Mouse (Mus musculus): ENCODE measurements at regions not wholly inside any gene's neighbourhood (a gene's known extent, or its start where the extent isn't known, plus 50 kb on each side); places are given as distances from the start of the nearest gene placed in this dataset.

GRCm38 (mm10) chr8:87214962-87215361, 257.4 kb downstream of the Cbln1 start:
- TF ChIP-seq POLR2A (IDR thresholded peaks at IDR 0.05; ENCODE audit: extremely low read depth, insufficient read depth, low read length) (no peak), CTCF (IDR thresholded peaks at IDR 0.05; ENCODE audit: low read depth, low read length) (no peak)
- Histone ChIP-seq H3K27me3 (ENCODE audit: control insufficient read depth, insufficient read depth, low read length) (0 out of 2 replicates have a peak, but pooled peaks cover 3% of the 10 kb centered on the region), H3K4me3 (ENCODE audit: insufficient read depth, low read depth, low read length) (no peak overlapping the region), H3K4me1 (ENCODE audit: control insufficient read depth, insufficient read depth, low read length) (no peaks in the 10 kb centered on the region), H3K36me3 (ENCODE audit: control insufficient read depth, insufficient read depth, low read length) (no peaks in the 10 kb centered on the region), H3K9ac (ENCODE audit: low read depth, low read length) (no peak overlapping the region), H3K79me2 (ENCODE audit: control insufficient read depth, insufficient read depth, low read length) (no peaks in the 10 kb centered on the region), H3K27ac (replicated peaks; ENCODE audit: insufficient read depth, low read depth, low read length) (no peak overlapping the region)
- WGBS = 71% methylated on average over 10 of the region's 10 CpGs
- no peak for DNase-seq (ENCODE audit: extremely low read depth, low read depth, low spot score)

- Histone ChIP-seq H3K27me3 (ENCODE audit: control insufficient read depth, insufficient read depth, low read length) (0 out of 2 replicates have a peak, but pooled peaks cover 3% of the 10 kb centered on the region), H3K9ac (ENCODE audit: low read depth, low read length) (no peak overlapping the region), H3K79me2 (ENCODE audit: control insufficient read depth, insufficient read depth, low read length) (no peaks in the 10 kb centered on the region), H3K27ac (replicated peaks; ENCODE audit: insufficient read depth, low read depth, low read length) (no peak overlapping the region), H3K36me3 (ENCODE audit: control insufficient read depth, insufficient read depth, low read length) (no peaks in the 10 kb centered on the region), H3K4me1 (ENCODE audit: control insufficient read depth, insufficient read depth, low read length) (no peaks in the 10 kb centered on the region), H3K4me3 (ENCODE audit: insufficient read depth, low read depth, low read length) (no peak overlapping the region)
- TF ChIP-seq CTCF (IDR thresholded peaks at IDR 0.05; ENCODE audit: low read depth, low read length) = no peak
- no peak for TF ChIP-seq POLR2A (IDR thresholded peaks at IDR 0.05; ENCODE audit: extremely low read depth, insufficient read depth, low read length)
- DNase-seq (ENCODE audit: extremely low read depth, low read depth, low spot score) = no peak
- 74% methylated on average over 4 of the region's 4 CpGs for WGBS
Observed at GRCm38 (mm10) chr8:87210546-87210945, 261.9 kb downstream of the Cbln1 start.

GRCm38 (mm10) chr8:87209295-87209694, 263.1 kb downstream of the Cbln1 start:
- Histone ChIP-seq H3K4me3 (ENCODE audit: insufficient read depth, low read depth, low read length) (no peak overlapping the region), H3K9ac (ENCODE audit: low read depth, low read length) (no peak overlapping the region), H3K27ac (replicated peaks; ENCODE audit: insufficient read depth, low read depth, low read length) (no peak overlapping the region), H3K27me3 (ENCODE audit: control insufficient read depth, insufficient read depth, low read length) (0 out of 2 replicates have a peak, but pooled peaks cover 3% of the 10 kb centered on the region), H3K4me1 (ENCODE audit: control insufficient read depth, insufficient read depth, low read length) (no peaks in the 10 kb centered on the region), H3K36me3 (ENCODE audit: control insufficient read depth, insufficient read depth, low read length) (no peaks in the 10 kb centered on the region), H3K79me2 (ENCODE audit: control insufficient read depth, insufficient read depth, low read length) (no peaks in the 10 kb centered on the region)
- TF ChIP-seq POLR2A (IDR thresholded peaks at IDR 0.05; ENCODE audit: extremely low read depth, insufficient read depth, low read length) = no peak
- TF ChIP-seq CTCF (IDR thresholded peaks at IDR 0.05; ENCODE audit: low read depth, low read length) = no peak
- no peak for DNase-seq (ENCODE audit: extremely low read depth, low read depth, low spot score)
- WGBS = 78% methylated on average over 1 of the region's 1 CpGs

- H3K36me3 ChIP-seq (ENCODE audit: control insufficient read depth, insufficient read depth, low read length) = no peaks in the 10 kb centered on the region
- H3K79me2 ChIP-seq (ENCODE audit: control insufficient read depth, insufficient read depth, low read length) = no peaks in the 10 kb centered on the region
- no peaks in the 10 kb centered on the region for H3K27me3 ChIP-seq (ENCODE audit: control insufficient read depth, insufficient read depth, low read length)
- DNase-seq (ENCODE audit: extremely low read depth, low read depth, low spot score) = no peak
- no peak overlapping the region for H3K9ac ChIP-seq (ENCODE audit: low read depth, low read length)
- H3K4me1 ChIP-seq (ENCODE audit: control insufficient read depth, insufficient read depth, low read length) = no peaks in the 10 kb centered on the region
- H3K4me3 ChIP-seq (ENCODE audit: insufficient read depth, low read depth, low read length) = no peak overlapping the region
- no peak overlapping the region for H3K27ac ChIP-seq (replicated peaks; ENCODE audit: insufficient read depth, low read depth, low read length)
- TF ChIP-seq CTCF (IDR thresholded peaks at IDR 0.05; ENCODE audit: low read depth, low read length) (no peak), POLR2A (IDR thresholded peaks at IDR 0.05; ENCODE audit: extremely low read depth, insufficient read depth, low read length) (no peak)
Observed at GRCm38 (mm10) chr8:87208036-87208435, 264.4 kb downstream of the Cbln1 start.

GRCm38 (mm10) chr8:87202639-87203160, 269.7 kb downstream of the Cbln1 start:
- no peak for DNase-seq (ENCODE audit: extremely low read depth, low read depth, low spot score)
- 89% methylated on average over 7 of the region's 7 CpGs for WGBS

GRCm38 (mm10) chr8:87199461-87200131, 272.8 kb downstream of the Cbln1 start:
- no peak for DNase-seq (ENCODE audit: extremely low read depth, low read depth, low spot score)
- WGBS = 12% methylated on average over 8 of the region's 8 CpGs
- no peaks in the 10 kb centered on the region for H3K79me2 ChIP-seq (ENCODE audit: control insufficient read depth, insufficient read depth, low read length)
- H3K9ac ChIP-seq (ENCODE audit: low read depth, low read length) = no peak overlapping the region
- TF ChIP-seq POLR2A (IDR thresholded peaks at IDR 0.05; ENCODE audit: extremely low read depth, insufficient read depth, low read length) (no peak), CTCF (IDR thresholded peaks at IDR 0.05; ENCODE audit: low read depth, low read length) (no peak)
- no peak overlapping the region for H3K4me3 ChIP-seq (ENCODE audit: insufficient read depth, low read depth, low read length)
- no peaks in the 10 kb centered on the region for H3K27me3 ChIP-seq (ENCODE audit: control insufficient read depth, insufficient read depth, low read length)
- no peak overlapping the region for H3K27ac ChIP-seq (replicated peaks; ENCODE audit: insufficient read depth, low read depth, low read length)
- no peaks in the 10 kb centered on the region for H3K36me3 ChIP-seq (ENCODE audit: control insufficient read depth, insufficient read depth, low read length)
- H3K4me1 ChIP-seq (ENCODE audit: control insufficient read depth, insufficient read depth, low read length) = no peaks in the 10 kb centered on the region

More at GRCm38 (mm10) chr8:87202639-87203160, 269.7 kb downstream of the Cbln1 start:
- Histone ChIP-seq H3K9ac (ENCODE audit: low read depth, low read length) (no peak overlapping the region), H3K79me2 (ENCODE audit: control insufficient read depth, insufficient read depth, low read length) (no peaks in the 10 kb centered on the region), H3K36me3 (ENCODE audit: control insufficient read depth, insufficient read depth, low read length) (no peaks in the 10 kb centered on the region), H3K27me3 (ENCODE audit: control insufficient read depth, insufficient read depth, low read length) (no peaks in the 10 kb centered on the region), H3K27ac (replicated peaks; ENCODE audit: insufficient read depth, low read depth, low read length) (no peak overlapping the region), H3K4me1 (ENCODE audit: control insufficient read depth, insufficient read depth, low read length) (no peaks in the 10 kb centered on the region), H3K4me3 (ENCODE audit: insufficient read depth, low read depth, low read length) (no peak overlapping the region)
- no peak for TF ChIP-seq CTCF (IDR thresholded peaks at IDR 0.05; ENCODE audit: low read depth, low read length)
- TF ChIP-seq POLR2A (IDR thresholded peaks at IDR 0.05; ENCODE audit: extremely low read depth, insufficient read depth, low read length) = no peak
